In the genomic region with DNA sequence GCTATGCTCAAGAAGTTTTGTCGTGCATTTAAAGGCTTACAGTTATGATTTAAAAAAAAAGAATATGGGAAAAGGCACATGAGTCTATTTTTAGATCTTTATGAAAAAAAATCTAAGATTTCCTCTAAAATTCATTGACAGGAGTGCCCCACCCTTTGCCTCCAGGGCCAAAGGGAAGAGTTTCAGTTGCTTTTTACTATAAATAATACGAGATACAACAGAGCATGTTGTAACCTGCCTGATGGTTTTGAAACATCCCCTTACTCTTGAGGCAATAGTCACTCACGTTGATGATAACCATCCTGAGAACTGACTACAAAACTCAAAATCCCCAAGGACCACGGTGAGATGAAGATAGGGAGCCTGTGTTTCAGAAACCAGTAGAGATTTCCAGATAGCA, we compare ENCODE assay signal across 29 mouse cellular contexts. TPM values are rescaled to one million over a fixed set of nuclear protein-coding genes. Genes with fewer than 3 reads are reported as not detected.
DNase-seq lines count a peak whose midpoint lies in the region; ATAC-seq and TF ChIP-seq lines count a peak whose summit lies in the region.
"Had no signal": no experiment of that assay in that cellular context is flagged by ENCODE, and none has a peak within 500 bp of the region (broad histone marks: within the 10 kb centered on the region; RNA-seq: fewer than 3 reads in every experiment).

No protein-coding gene starts in this region.

- H3K4me3 ChIP-seq in embryonic facial prominence, embryonic 14.5 days (ENCODE audit: low read depth, low read length) = no peak overlapping the region
- H3K4me3 ChIP-seq in embryonic facial prominence, embryonic 10.5 days = no peak overlapping the region
- H3K4me3 ChIP-seq in bone marrow, adult 2 months (replicated peaks; ENCODE audit: control insufficient read depth, low read depth, low read length) = peak overlapping the region; percentile 42
- H3K4me3 ChIP-seq in kidney, embryonic 14.5 days (ENCODE audit: low read length) = no peak overlapping the region
- H3K4me3 ChIP-seq: embryonic facial prominence, embryonic 15.5 days; gastrocnemius, adult 2 months; heart, embryonic 12.5 days; heart, embryonic 15.5 days; hindbrain, embryonic 10.5 days; hindbrain, embryonic 13.5 days had no signal

- intact Hi-C loops in left cerebral cortex, postnatal 36 days (cut with DNase I) = no loop called here

- DNase-seq in embryonic facial prominence, embryonic 14.5 days (ENCODE audit: low spot score) = peak; percentile 58
- no peak for DNase-seq in embryonic facial prominence, embryonic 10.5 days (ENCODE audit: low spot score)
- no peak for DNase-seq in left cerebral cortex, postnatal 36 days (ENCODE audit: low spot score in 2 of 2)
- DNase-seq: adrenal gland, adult 8-10 months; adrenal gland, postnatal 36 days; B cell, adult 2 months; cerebellum, adult 11 months; cerebellum, adult 2 months; cerebellum, postnatal 10 days; cerebellum, postnatal 36 days; embryo, embryonic 11 days; forebrain, postnatal 0 days; gastrocnemius, adult 2 months; gastrocnemius, postnatal 14 days; heart, adult 18-20 months; heart, postnatal 10 days; heart, postnatal 36 days had no signal

- TF ChIP-seq CTCF in bone marrow, adult 2 months (IDR thresholded peaks at IDR 0.05; ENCODE audit: control insufficient read depth, insufficient read depth, low read length) = no peak

- H3K4me2 ChIP-seq in embryonic facial prominence, embryonic 14.5 days (ENCODE audit: low read depth, low read length) = no peak overlapping the region
- H3K4me2 ChIP-seq in kidney, embryonic 14.5 days (replicated peaks; ENCODE audit: low read depth, low read length) = no peak overlapping the region
- H3K4me2 ChIP-seq: embryonic facial prominence, embryonic 15.5 days; heart, embryonic 12.5 days; heart, embryonic 15.5 days; hindbrain, embryonic 13.5 days had no signal

- no peak for TF ChIP-seq POLR2A in bone marrow, adult 2 months (IDR thresholded peaks at IDR 0.05; ENCODE audit: borderline replicate concordance, control insufficient read depth, low read depth, low read length)

- 70% methylated on average over 4 of the region's 4 CpGs for WGBS in embryonic facial prominence, embryonic 14.5 days
- 87% methylated on average over 4 of the region's 4 CpGs for whole genome bisulfite sequencing in embryonic facial prominence, embryonic 10.5 days
- 27% methylated on average over 4 of the region's 4 CpGs for WGBS in bone marrow, adult 2 months
- 89% methylated on average over 4 of the region's 4 CpGs for whole genome bisulfite sequencing in kidney, embryonic 14.5 days

- no peak overlapping the region for H3K27ac ChIP-seq in embryonic facial prominence, embryonic 14.5 days (replicated peaks; ENCODE audit: low read depth, low read length)
- H3K27ac ChIP-seq in embryonic facial prominence, embryonic 10.5 days (replicated peaks) = no peak overlapping the region
- H3K27ac ChIP-seq in bone marrow, adult 2 months (ENCODE audit: control insufficient read depth, insufficient read depth, low read depth, low read length, poor library complexity) = peak overlapping the region; percentile 25; the same call in 1 of the 2 replicates
- no peak overlapping the region for H3K27ac ChIP-seq in kidney, embryonic 14.5 days (ENCODE audit: low read depth, low read length)
- H3K27ac ChIP-seq: embryonic facial prominence, embryonic 15.5 days; gastrocnemius, adult 2 months; heart, embryonic 15.5 days; hindbrain, embryonic 10.5 days; hindbrain, embryonic 13.5 days had no signal

- no peak for ATAC-seq in embryonic facial prominence, embryonic 14.5 days (ENCODE audit: low read depth)
- peak; percentile 26; the same call in 1 of the 2 replicates for ATAC-seq in megakaryocyte, adult 5-6 weeks (ENCODE audit: poor library complexity, severe bottlenecking)
- no peak for ATAC-seq in kidney, embryonic 14.5 days (ENCODE audit: low FRiP score, low TSS enrichment)
- ATAC-seq: forebrain, embryonic 14.5 days; forebrain, postnatal 0 days; hindbrain, embryonic 16.5 days; inflammation-experienced regulatory T-cells, adult 6 months; intestine, embryonic 16.5 days had no signal

- no peak overlapping the region for H3K9ac ChIP-seq in embryonic facial prominence, embryonic 14.5 days (ENCODE audit: low read depth, low read length)
- no peak overlapping the region for H3K9ac ChIP-seq in kidney, embryonic 14.5 days (ENCODE audit: low read depth, low read length)
- H3K9ac ChIP-seq: embryonic facial prominence, embryonic 15.5 days; forebrain, postnatal 0 days; heart, embryonic 12.5 days; heart, embryonic 15.5 days; hindbrain, embryonic 13.5 days had no signal

- no peaks in the 10 kb centered on the region for H3K36me3 ChIP-seq in embryonic facial prominence, embryonic 14.5 days (ENCODE audit: control insufficient read depth, insufficient read depth, low read length)
- H3K36me3 ChIP-seq in embryonic facial prominence, embryonic 10.5 days (replicated peaks) = no peaks in the 10 kb centered on the region
- no peaks in the 10 kb centered on the region for H3K36me3 ChIP-seq in kidney, embryonic 14.5 days (ENCODE audit: control insufficient read depth, insufficient read depth, low read length)
- H3K36me3 ChIP-seq: embryonic facial prominence, embryonic 15.5 days; heart, embryonic 12.5 days; heart, embryonic 15.5 days; hindbrain, embryonic 10.5 days; hindbrain, embryonic 13.5 days had no signal

- H3K9me3 ChIP-seq in embryonic facial prominence, embryonic 14.5 days (ENCODE audit: control insufficient read depth, low read length) = no peaks in the 10 kb centered on the region
- no peaks in the 10 kb centered on the region for H3K9me3 ChIP-seq in embryonic facial prominence, embryonic 10.5 days
- no peaks in the 10 kb centered on the region for H3K9me3 ChIP-seq in kidney, embryonic 14.5 days (ENCODE audit: control insufficient read depth, low read length)
- H3K9me3 ChIP-seq: embryonic facial prominence, embryonic 15.5 days; heart, embryonic 12.5 days; heart, embryonic 15.5 days; hindbrain, embryonic 10.5 days; hindbrain, embryonic 13.5 days had no signal

- H3K4me1 ChIP-seq in embryonic facial prominence, embryonic 14.5 days (ENCODE audit: control insufficient read depth, insufficient read depth, low read length) = peaks cover 10% of the 10 kb centered on the region
- peaks cover 26% of the 10 kb centered on the region for H3K4me1 ChIP-seq in embryonic facial prominence, embryonic 10.5 days
- H3K4me1 ChIP-seq in bone marrow, adult 2 months (ENCODE audit: control insufficient read depth, insufficient read depth, low read length) = peaks cover 6% of the 10 kb centered on the region; the same call in 1 of the 2 replicates
- H3K4me1 ChIP-seq in kidney, embryonic 14.5 days (ENCODE audit: control insufficient read depth, insufficient read depth, low read length) = peaks cover 12% of the 10 kb centered on the region; the same call in 1 of the 2 replicates

- H3K27me3 ChIP-seq in embryonic facial prominence, embryonic 14.5 days (replicated peaks; ENCODE audit: control insufficient read depth, insufficient read depth, low read length) = no peaks in the 10 kb centered on the region
- H3K27me3 ChIP-seq in embryonic facial prominence, embryonic 10.5 days (replicated peaks; ENCODE audit: low read depth, poor library complexity, severe bottlenecking) = no peaks in the 10 kb centered on the region
- no peaks in the 10 kb centered on the region for H3K27me3 ChIP-seq in kidney, embryonic 14.5 days (ENCODE audit: control insufficient read depth, insufficient read depth, low read length)
- H3K27me3 ChIP-seq: embryonic facial prominence, embryonic 15.5 days; heart, embryonic 15.5 days; hindbrain, embryonic 13.5 days had no signal

RNA-seq across cellular contexts. Expression of a gene that starts 46.3 kb away (rescaled TPM):
- 0.63 TPM in 2 replicates for polyA plus RNA-seq in embryonic facial prominence, embryonic 14.5 days (2014; fragmentation: Nextera tagmentation; extraction: Ambion mirVana)
- 0.36 and 0.37 TPM in 2 replicates for polyA plus RNA-seq in embryonic facial prominence, embryonic 10.5 days (2016; fragmentation: Nextera tagmentation; extraction: Ambion mirVana)
- polyA plus RNA-seq in bone marrow, adult 2 months (2011; ENCODE audit: insufficient read depth, insufficient read length, low replicate concordance, missing spikeins) = 3.6 and 8.7 TPM in 2 replicates
- 80.4 and 83.9 TPM in 2 replicates for total RNA-seq in megakaryocyte, adult 5-6 weeks (2015)
- 60.7 and 62.1 TPM in 2 replicates for total RNA-seq in megakaryocyte, adult 5-6 weeks (2017)
- polyA plus RNA-seq in kidney, embryonic 14.5 days (2014; fragmentation: Nextera tagmentation; extraction: Ambion mirVana) = 0.66 and 0.93 TPM in 2 replicates
- 1 to 10 TPM; 5.5 to 6.0 TPM for total RNA-seq in left cerebral cortex, postnatal 36 days (2021)

RNA-seq across cellular contexts. Expression of a gene that starts 52.4 kb away (rescaled TPM):
- 63.9 and 64.1 TPM in 2 replicates for polyA plus RNA-seq in embryonic facial prominence, embryonic 14.5 days (2014; fragmentation: Nextera tagmentation; extraction: Ambion mirVana)
- polyA plus RNA-seq in embryonic facial prominence, embryonic 10.5 days (2016; fragmentation: Nextera tagmentation; extraction: Ambion mirVana) = 0.60 and 1.3 TPM in 2 replicates
- 0.25 and 0.38 TPM in 2 replicates for polyA plus RNA-seq in bone marrow, adult 2 months (2011; ENCODE audit: insufficient read depth, insufficient read length, low replicate concordance, missing spikeins)
- not detected in 2 replicates for total RNA-seq in megakaryocyte, adult 5-6 weeks (2015)
- not detected in 2 replicates for total RNA-seq in megakaryocyte, adult 5-6 weeks (2017)
- polyA plus RNA-seq in kidney, embryonic 14.5 days (2014; fragmentation: Nextera tagmentation; extraction: Ambion mirVana) = 0.11 and 0.24 TPM in 2 replicates
- 1 to 10 TPM; 4.4 to 7.3 TPM for total RNA-seq in left cerebral cortex, postnatal 36 days (2021)
- polyA plus RNA-seq: inflammation-experienced regulatory T-cells, adult 6 months had no signal

Comparison
In these comparisons a context has a peak if more than half of its experiments do, and no peak if none do; other contexts are left out.
1. RNA of a gene that starts 52.4 kb away (polyA plus RNA-seq): 63.9 to 64.1 TPM in embryonic facial prominence, embryonic 14.5 days; 0.60 to 1.3 TPM in embryonic facial prominence, embryonic 10.5 days, 0.25 to 0.38 TPM in bone marrow, adult 2 months and 0.11 to 0.24 TPM in kidney, embryonic 14.5 days; every median in the first group is over 10 times any median in the second.